ENCODE assay signal across 32 mouse cellular contexts in the genomic region with DNA sequence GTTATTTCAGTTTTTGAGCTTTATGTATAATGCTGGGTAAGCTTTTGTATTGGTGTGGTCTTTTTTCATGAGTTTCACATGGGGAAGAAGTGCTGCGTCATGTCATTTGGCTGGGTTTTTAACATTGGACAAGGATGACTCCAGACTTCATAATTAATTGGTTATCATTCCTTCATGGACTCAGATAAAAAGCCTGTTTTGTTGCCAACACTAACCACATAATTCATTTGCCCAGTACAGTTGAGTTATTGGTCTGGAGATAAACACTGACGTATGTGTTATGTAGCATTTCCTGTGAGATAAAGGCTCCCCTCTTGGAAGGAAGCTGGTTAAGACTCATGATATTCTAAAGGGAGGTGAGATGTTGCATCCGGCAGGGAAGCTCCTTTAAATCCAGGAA. TPM values are rescaled to one million over a fixed set of nuclear protein-coding genes. Genes with fewer than 3 reads are reported as not detected.
A peak's percentile ranks its signal among the peaks of the same experiment; 100 is the strongest.
DNase-seq lines count a peak whose midpoint lies in the region; ATAC-seq and TF ChIP-seq lines count a peak whose summit lies in the region.
"Had no signal": no experiment of that assay in that cellular context is flagged by ENCODE, and none has a peak within 500 bp of the region (broad histone marks: within the 10 kb centered on the region; RNA-seq: fewer than 3 reads in every experiment).

No protein-coding gene starts in this region.

- H3K9ac ChIP-seq in kidney, postnatal 0 days (ENCODE audit: low read depth, low read length): no peak overlapping the region
- H3K9ac ChIP-seq in kidney, embryonic 15.5 days: no peak overlapping the region
- no peak overlapping the region for H3K9ac ChIP-seq in midbrain, embryonic 11.5 days (ENCODE audit: low read length)
- no peak overlapping the region for H3K9ac ChIP-seq in midbrain, embryonic 13.5 days (replicated peaks)
- H3K9ac ChIP-seq: embryonic facial prominence, embryonic 12.5 days; hindbrain, embryonic 13.5 days; liver, embryonic 15.5 days; midbrain, embryonic 15.5 days; neural tube, embryonic 15.5 days had no signal

- peak; percentile 28 for DNase-seq in adrenal gland, adult 8-10 months
- DNase-seq in adrenal gland, postnatal 4 days (ENCODE audit: low spot score in 2 of 2): no peak
- peak; percentile 13 for DNase-seq in kidney, postnatal 0 days (ENCODE audit: low spot score)
- DNase-seq in midbrain, embryonic 11.5 days (ENCODE audit: low spot score, missing footprints): peak; percentile 8
- DNase-seq in right cerebral cortex, postnatal 36 days (ENCODE audit: low spot score in 2 of 2): no peak
- DNase-seq: cerebellum, adult 8-10 months; cerebellum, postnatal 36 days; embryo, embryonic 11 days; gastrocnemius, postnatal 36 days; heart, postnatal 4 days; kidney, adult 8-10 months; kidney, postnatal 14 days; layer of hippocampus, adult 9-11 months; liver; lung, postnatal 14 days; retina, postnatal 1 day; right cerebral cortex, postnatal 25 days; spleen, adult 18-20 months; thymus, adult 18-20 months; thymus, postnatal 25 days had no signal

- TF ChIP-seq CTCF in kidney, postnatal 0 days (IDR thresholded peaks at IDR 0.05; ENCODE audit: low read depth): no peak

- no peaks in the 10 kb centered on the region for H3K9me3 ChIP-seq in kidney, postnatal 0 days (replicated peaks; ENCODE audit: low read length)
- 0 out of 2 replicates have a peak, but pooled peaks cover 6% of the 10 kb centered on the region for H3K9me3 ChIP-seq in kidney, embryonic 15.5 days (replicated peaks)
- H3K9me3 ChIP-seq in midbrain, embryonic 11.5 days (ENCODE audit: control insufficient read depth, low read length): no peaks in the 10 kb centered on the region
- no peaks in the 10 kb centered on the region for H3K9me3 ChIP-seq in midbrain, embryonic 13.5 days
- H3K9me3 ChIP-seq: embryonic facial prominence, embryonic 12.5 days; hindbrain, embryonic 13.5 days; liver, embryonic 15.5 days; midbrain, embryonic 15.5 days; neural tube, embryonic 15.5 days had no signal

- H3K27me3 ChIP-seq in kidney, postnatal 0 days (ENCODE audit: insufficient read depth, low read length): no peaks in the 10 kb centered on the region
- no peaks in the 10 kb centered on the region for H3K27me3 ChIP-seq in kidney, embryonic 15.5 days
- H3K27me3 ChIP-seq in midbrain, embryonic 11.5 days (ENCODE audit: control insufficient read depth, insufficient read depth, low read length): no peaks in the 10 kb centered on the region
- H3K27me3 ChIP-seq in midbrain, embryonic 13.5 days: no peaks in the 10 kb centered on the region
- H3K27me3 ChIP-seq: embryonic facial prominence, embryonic 12.5 days; hindbrain, embryonic 13.5 days; liver, embryonic 15.5 days; midbrain, embryonic 15.5 days; neural tube, embryonic 15.5 days had no signal

- 69% methylated on average over 3 of the region's 3 CpGs for WGBS in kidney, postnatal 0 days
- 72% methylated on average over 3 of the region's 3 CpGs for WGBS in kidney, embryonic 15.5 days
- WGBS in midbrain, embryonic 11.5 days: 94% methylated on average over 3 of the region's 3 CpGs
- 96% methylated on average over 3 of the region's 3 CpGs for WGBS in midbrain, embryonic 13.5 days

- H3K36me3 ChIP-seq in kidney, postnatal 0 days (ENCODE audit: insufficient read depth, low read length): no peaks in the 10 kb centered on the region
- H3K36me3 ChIP-seq in kidney, embryonic 15.5 days: no peaks in the 10 kb centered on the region
- H3K36me3 ChIP-seq in midbrain, embryonic 11.5 days (ENCODE audit: control insufficient read depth, insufficient read depth, low read length): no peaks in the 10 kb centered on the region
- H3K36me3 ChIP-seq in midbrain, embryonic 13.5 days: no peaks in the 10 kb centered on the region
- H3K36me3 ChIP-seq: embryonic facial prominence, embryonic 12.5 days; hindbrain, embryonic 13.5 days; liver, embryonic 15.5 days; midbrain, embryonic 15.5 days; neural tube, embryonic 15.5 days had no signal

- no peak for ATAC-seq in kidney, postnatal 0 days (replicated peaks; ENCODE audit: low FRiP score, low read depth)
- ATAC-seq in kidney, embryonic 15.5 days (replicated peaks; ENCODE audit: low FRiP score): no peak
- no peak for ATAC-seq in midbrain, embryonic 11.5 days (ENCODE audit: low FRiP score)
- no peak for ATAC-seq in midbrain, embryonic 13.5 days
- ATAC-seq in megakaryocyte-erythroid progenitor cell, adult 5-6 weeks (replicated peaks; ENCODE audit: low FRiP score, low TSS enrichment, poor library complexity, severe bottlenecking): peak; percentile 78
- ATAC-seq: forebrain, embryonic 14.5 days; intestine, embryonic 16.5 days; midbrain, embryonic 15.5 days had no signal

- H3K27ac ChIP-seq in kidney, postnatal 0 days: no peak overlapping the region
- H3K27ac ChIP-seq in kidney, embryonic 15.5 days: no peak overlapping the region
- no peak overlapping the region for H3K27ac ChIP-seq in midbrain, embryonic 11.5 days (ENCODE audit: low read depth, low read length)
- no peak overlapping the region for H3K27ac ChIP-seq in midbrain, embryonic 13.5 days
- H3K27ac ChIP-seq: embryonic facial prominence, embryonic 12.5 days; hindbrain, embryonic 13.5 days; liver, embryonic 15.5 days; midbrain, embryonic 15.5 days; stomach, postnatal 0 days had no signal

- no peaks in the 10 kb centered on the region for H3K4me1 ChIP-seq in kidney, postnatal 0 days (replicated peaks; ENCODE audit: insufficient read depth, low read length)
- H3K4me1 ChIP-seq in kidney, embryonic 15.5 days: peaks cover 7% of the 10 kb centered on the region; the same call in 1 of the 2 replicates
- no peaks in the 10 kb centered on the region for H3K4me1 ChIP-seq in midbrain, embryonic 11.5 days (ENCODE audit: control insufficient read depth, insufficient read depth, low read length)
- no peaks in the 10 kb centered on the region for H3K4me1 ChIP-seq in midbrain, embryonic 13.5 days (replicated peaks)
- H3K4me1 ChIP-seq: embryonic facial prominence, embryonic 12.5 days; liver, embryonic 15.5 days; midbrain, embryonic 15.5 days had no signal

- H3K4me2 ChIP-seq in kidney, postnatal 0 days (ENCODE audit: low read length): no peak overlapping the region
- H3K4me2 ChIP-seq in kidney, embryonic 15.5 days: no peak overlapping the region
- H3K4me2 ChIP-seq in midbrain, embryonic 11.5 days: no peak overlapping the region
- H3K4me2 ChIP-seq in midbrain, embryonic 13.5 days (replicated peaks): no peak overlapping the region
- H3K4me2 ChIP-seq: embryonic facial prominence, embryonic 12.5 days; hindbrain, embryonic 13.5 days; liver, embryonic 15.5 days; midbrain, embryonic 15.5 days had no signal

- H3K4me3 ChIP-seq in kidney, postnatal 0 days (replicated peaks; ENCODE audit: low read depth, low read length): no peak overlapping the region
- H3K4me3 ChIP-seq in kidney, embryonic 15.5 days (replicated peaks): no peak overlapping the region
- no peak overlapping the region for H3K4me3 ChIP-seq in midbrain, embryonic 11.5 days (ENCODE audit: low read depth, low read length)
- no peak overlapping the region for H3K4me3 ChIP-seq in midbrain, embryonic 13.5 days (replicated peaks)
- H3K4me3 ChIP-seq: embryonic facial prominence, embryonic 12.5 days; hindbrain, embryonic 13.5 days; liver, embryonic 15.5 days; megakaryocyte, embryonic 14.5 days; midbrain, embryonic 15.5 days; neural tube, embryonic 15.5 days had no signal

RNA-seq across cellular contexts. Expression of a gene that starts 48.1 kb away (rescaled TPM):
- 1 to 10 TPM; 2.2 to 2.9 (median 2.6) TPM for total RNA-seq in adrenal gland, adult 8-10 months (2022)
- 1 to 10 TPM; 3.2 to 3.3 TPM for total RNA-seq in adrenal gland, postnatal 4 days (2021)
- 2.2 and 2.3 TPM in 2 replicates for polyA plus RNA-seq in kidney, postnatal 0 days (2015; fragmentation: Nextera tagmentation; extraction: Ambion mirVana)
- 0.57 and 0.85 TPM in 2 replicates for polyA plus RNA-seq in kidney, embryonic 15.5 days (2015; fragmentation: Nextera tagmentation; extraction: Ambion mirVana)
- polyA plus RNA-seq in midbrain, embryonic 11.5 days (2014; fragmentation: Nextera tagmentation; extraction: Ambion mirVana): 0.57 and 1.2 TPM in 2 replicates
- 2.5 and 2.6 TPM in 2 replicates for polyA plus RNA-seq in midbrain, embryonic 13.5 days (2015; fragmentation: Nextera tagmentation; extraction: Ambion mirVana)
- total RNA-seq in megakaryocyte-erythroid progenitor cell, adult 5-6 weeks (2014; fragmentation: Nextera tagmentation): not detected in 2 replicates
- total RNA-seq in megakaryocyte-erythroid progenitor cell, adult 5-6 weeks (2017): not detected in 2 replicates

Comparison
In these comparisons a context has a peak if more than half of its experiments do, and no peak if none do; other contexts are left out.
1. DNase-seq: peak in adrenal gland, adult 8-10 months (single experiment), kidney, postnatal 0 days (single experiment) and midbrain, embryonic 11.5 days (single experiment); none in adrenal gland, postnatal 4 days (0 of 2) and right cerebral cortex, postnatal 36 days (0 of 2).